Mouse (Mus musculus) liver, adult 2 months (tissue): ENCODE data around the gene Polh.

ENCODE experiments used
- CTCF ChIP-seq: fragments of 200-500 bp; IDR thresholded peaks from 2 replicates; pipeline ENCODE4 v1.5.1; 2011; ENCODE audit warnings: low read depth, low read length, control low read depth
- POLR2A ChIP-seq: fragments of 200-500 bp; IDR thresholded peaks from 2 replicates; pipeline ENCODE4 v1.6.1; 2011; ENCODE audit warnings: low read length, control low read depth; ENCODE audit not compliant: insufficient read depth; ENCODE audit errors: extremely low read depth

GRCm38 (mm10) chr17:46237480-46237879, 35.0 kb upstream of the Polh start:
- TF ChIP-seq POLR2A (no peak), CTCF (no peak)
